Mouse (Mus musculus) liver, embryonic 12.5 days (tissue): ENCODE results near the gene C1qtnf12. TPM values are rescaled to one million over a fixed set of nuclear protein-coding genes. Genes with fewer than 3 reads are reported as not detected.

Source experiments
- ATAC-seq: fragments of 200-750 bp; cut with Nextera tagmentation; 2 replicates; pipeline ENCODE4 v1.8.0; 2017; ENCODE audit warnings: moderate number of reproducible peaks, mild to moderate bottlenecking, moderate library complexity
- H3K27ac ChIP-seq: fragments of 300-500 bp; sonication (generic); 2 replicates; pipeline ENCODE4 v1.5.1; 2016; ENCODE audit warnings: mild to moderate bottlenecking
- H3K27me3 ChIP-seq: fragments of 300-500 bp; sonication (generic); replicated peaks from 2 replicates; pipeline ENCODE4 v1.6.1; 2016; ENCODE audit warnings: mild to moderate bottlenecking, moderate library complexity
- H3K36me3 ChIP-seq: fragments of 300-500 bp; sonication (generic); 2 replicates; pipeline ENCODE4 v1.6.1; 2016; ENCODE audit warnings: mild to moderate bottlenecking, moderate library complexity
- H3K4me1 ChIP-seq: fragments of 300-500 bp; sonication (generic); 2 replicates; pipeline ENCODE4 v1.6.1; 2016
- H3K4me2 ChIP-seq: fragments of 300-500 bp; sonication (generic); 2 replicates; pipeline ENCODE4 v1.6.1; 2016; ENCODE audit warnings: mild to moderate bottlenecking, moderate library complexity
- H3K4me3 ChIP-seq: fragments of 300-500 bp; sonication (generic); 2 replicates; pipeline ENCODE4 v1.5.1; 2016; ENCODE audit warnings: mild to moderate bottlenecking, moderate library complexity
- H3K9ac ChIP-seq: fragments of 300-500 bp; sonication (generic); 2 replicates; pipeline ENCODE4 v1.6.1; 2016; ENCODE audit warnings: mild to moderate bottlenecking, moderate library complexity
- H3K9me3 ChIP-seq: fragments of 300-500 bp; sonication (generic); replicated peaks from 2 replicates; pipeline ENCODE4 v1.6.1; 2016; ENCODE audit warnings: mild to moderate bottlenecking, moderate library complexity
- WGBS: fragments of 180-500 bp; shearing (Covaris S2); methylation state at CpG from one replicate; pipeline ENCODE4 v1.1.7; 2016; ENCODE audit not compliant: insufficient replicate concordance; 5-methylcytosine and 5-hydroxymethylcytosine counted together
- polyA plus RNA-seq: library from polyadenylated mRNA; unstranded; fragments of >200 nt; fragmentation: Nextera tagmentation; extraction: Ambion mirVana; gene quantifications from 2 replicates; pipeline ENCODE4 v1.2.1, GENCODE M21; 2016

Gene C1qtnf12
- 45.0 and 48.8 TPM in 2 replicates for polyA plus RNA-seq

DNA sequence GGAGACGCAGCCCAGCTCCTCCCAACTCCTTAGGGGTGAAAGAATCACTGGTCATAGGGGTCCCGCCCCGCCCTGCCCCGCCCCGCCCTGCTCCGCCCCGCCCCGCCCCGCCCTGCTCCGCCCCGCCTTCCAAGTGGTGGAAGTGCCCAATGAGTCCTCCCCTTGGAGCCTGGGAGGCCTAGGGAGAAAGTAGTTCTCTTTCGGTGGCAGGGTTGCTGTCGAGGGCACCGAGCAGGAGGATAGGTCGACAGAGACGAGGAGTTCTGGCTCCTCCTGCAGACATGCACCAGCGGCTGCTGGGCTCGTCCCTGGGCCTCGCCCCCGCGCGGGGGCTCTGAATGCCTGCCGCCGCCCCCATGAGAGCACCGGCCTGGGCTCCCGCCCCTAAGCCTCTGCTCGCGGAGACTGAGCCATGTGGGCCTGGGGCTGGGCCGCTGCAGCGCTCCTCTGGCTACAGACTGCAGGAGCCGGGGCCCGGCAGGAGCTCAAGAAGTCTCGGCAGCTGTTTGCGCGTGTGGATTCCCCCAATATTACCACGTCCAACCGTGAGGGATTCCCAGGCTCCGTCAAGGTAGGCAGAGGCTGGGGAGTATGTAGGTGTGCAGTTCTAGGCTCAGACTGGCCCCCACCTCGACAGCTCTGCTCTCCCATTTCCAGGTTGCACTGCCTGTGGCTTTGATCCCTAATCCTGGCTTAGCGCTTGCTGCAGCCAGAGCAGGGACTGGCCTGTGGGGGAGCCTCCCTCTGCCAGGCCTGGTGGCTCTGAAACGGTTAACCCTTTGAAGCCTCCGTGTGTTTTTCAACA lies at the start of gene C1qtnf12:
TSS of gene C1qtnf12 (plus strand) at position 152 of the 805 bp plus-strand sequence.
- no peaks in the 10 kb centered on the region for H3K9me3 ChIP-seq
- ATAC-seq, result peak; percentile 88

GRCm38 (mm10) chr4:155932031-155932430 lies 30.1 kb upstream of the C1qtnf12 start:
- Histone ChIP-seq H3K4me2 (no peak overlapping the region), H3K36me3 (no peaks in the 10 kb centered on the region), H3K27ac (no peak overlapping the region), H3K27me3 (peaks cover 30% of the 10 kb centered on the region), H3K4me3 (no peak overlapping the region), H3K4me1 (no peaks in the 10 kb centered on the region; the same call in 1 of the 2 replicates), H3K9me3 (no peaks in the 10 kb centered on the region), H3K9ac (no peak overlapping the region)
- WGBS, result 54% methylated on average over 1 of the region's 1 CpGs
- ATAC-seq, result no peak

More for the DNA sequence above, at the start of gene C1qtnf12:
- H3K4me1 ChIP-seq, result peaks cover 53% of the 10 kb centered on the region
- H3K27me3 ChIP-seq, result no peaks in the 10 kb centered on the region
- H3K36me3 ChIP-seq, result peaks cover 55% of the 10 kb centered on the region
- H3K4me3 ChIP-seq, result peak within 1 kb of the TSS; percentile 62
- peak within 1 kb of the TSS; percentile 96 for H3K4me2 ChIP-seq
- WGBS, result 3% methylated on average over 41 of the region's 42 CpGs
- peak within 1 kb of the TSS; percentile 74 for H3K9ac ChIP-seq
- H3K27ac ChIP-seq, result peak within 1 kb of the TSS; percentile 78

GRCm38 (mm10) chr4:155943049-155943452 lies 19.1 kb upstream of the C1qtnf12 start:
- 2% methylated on average over 17 of the region's 17 CpGs for WGBS
- Histone ChIP-seq H3K4me1 (peaks cover 40% of the 10 kb centered on the region), H3K27ac (peak overlapping the region; percentile 85), H3K4me3 (peak overlapping the region; percentile 99), H3K9me3 (no peaks in the 10 kb centered on the region), H3K36me3 (peaks cover 23% of the 10 kb centered on the region), H3K27me3 (peaks cover 26% of the 10 kb centered on the region), H3K4me2 (peak overlapping the region; percentile 96), H3K9ac (peak overlapping the region; percentile 96)
- ATAC-seq, result peak; percentile 32

GRCm38 (mm10) chr4:155943534-155944249 lies 18.4 kb upstream of the C1qtnf12 start, which contains the start of gene Ube2j2:
TSS of gene Ube2j2 (plus strand) at chr4:155943831.
- Histone ChIP-seq H3K36me3 (peaks cover 29% of the 10 kb centered on the region), H3K27ac (peak within 1 kb of the TSS; percentile 85), H3K4me3 (peak within 1 kb of the TSS; percentile 99), H3K27me3 (peaks cover 26% of the 10 kb centered on the region), H3K4me1 (peaks cover 40% of the 10 kb centered on the region), H3K4me2 (peak within 1 kb of the TSS; percentile 96), H3K9ac (peak within 1 kb of the TSS; percentile 96), H3K9me3 (no peaks in the 10 kb centered on the region)
- under 1% methylated on average over 70 of the region's 85 CpGs for WGBS
- peak; percentile 95 for ATAC-seq

DNA sequence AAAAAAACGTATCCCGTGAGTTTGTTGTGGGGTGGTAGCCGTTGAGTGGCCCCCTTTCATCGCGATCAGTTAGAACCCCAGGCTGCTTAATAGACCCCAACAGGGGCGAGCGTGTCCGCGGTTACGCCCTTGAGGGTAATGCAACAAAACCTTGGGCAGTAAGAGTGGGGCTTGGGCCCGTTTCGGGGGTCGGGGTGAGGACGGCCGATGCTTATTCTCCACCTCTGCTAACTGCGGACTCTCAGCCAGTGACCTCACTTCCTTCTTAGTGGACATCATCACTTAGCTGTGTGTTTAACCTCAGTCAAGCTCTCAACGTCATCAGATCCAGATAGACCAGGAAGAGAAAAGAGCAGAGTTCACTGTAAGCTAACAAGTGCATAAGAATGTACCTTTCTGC lies 17.8 kb upstream of the C1qtnf12 start:
- Histone ChIP-seq H3K4me3 (peak overlapping the region; percentile 99), H3K9me3 (no peaks in the 10 kb centered on the region), H3K4me2 (peak overlapping the region; percentile 96), H3K36me3 (peaks cover 35% of the 10 kb centered on the region), H3K4me1 (peaks cover 40% of the 10 kb centered on the region), H3K27me3 (peaks cover 26% of the 10 kb centered on the region), H3K27ac (peak overlapping the region; percentile 85), H3K9ac (peak overlapping the region; percentile 96)
- under 1% methylated on average over 17 of the region's 17 CpGs for WGBS
- ATAC-seq, result 0 out of 2 replicates have a peak, but pooled peaks have one; percentile 3

DNA sequence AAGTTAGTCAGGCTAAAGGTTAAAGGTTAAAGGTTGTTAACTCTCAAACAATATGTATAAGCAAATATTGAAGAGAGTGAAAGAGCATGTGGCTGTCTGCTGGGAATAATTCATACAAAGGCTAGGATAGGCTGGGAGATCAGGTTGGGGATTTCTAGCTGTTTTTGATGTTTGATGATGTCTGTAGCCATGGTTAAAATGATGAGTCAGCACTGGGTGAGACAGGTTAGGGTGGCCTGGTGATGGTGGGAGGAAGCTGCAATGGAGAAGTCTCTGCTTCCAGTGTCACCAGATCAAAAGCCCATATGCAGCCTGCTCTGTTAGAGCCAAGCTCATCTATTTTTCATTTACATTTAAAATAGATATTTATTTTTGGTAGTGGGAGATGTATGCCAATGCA lies 15.0 kb upstream of the C1qtnf12 start:
- Histone ChIP-seq H3K27me3 (peaks cover 8% of the 10 kb centered on the region; the same call in 1 of the 2 replicates), H3K4me1 (peaks cover 40% of the 10 kb centered on the region), H3K4me2 (no peak overlapping the region), H3K9me3 (no peaks in the 10 kb centered on the region), H3K36me3 (peaks cover 63% of the 10 kb centered on the region), H3K27ac (no peak overlapping the region), H3K9ac (no peak overlapping the region), H3K4me3 (no peak overlapping the region)
- no peak for ATAC-seq

DNA sequence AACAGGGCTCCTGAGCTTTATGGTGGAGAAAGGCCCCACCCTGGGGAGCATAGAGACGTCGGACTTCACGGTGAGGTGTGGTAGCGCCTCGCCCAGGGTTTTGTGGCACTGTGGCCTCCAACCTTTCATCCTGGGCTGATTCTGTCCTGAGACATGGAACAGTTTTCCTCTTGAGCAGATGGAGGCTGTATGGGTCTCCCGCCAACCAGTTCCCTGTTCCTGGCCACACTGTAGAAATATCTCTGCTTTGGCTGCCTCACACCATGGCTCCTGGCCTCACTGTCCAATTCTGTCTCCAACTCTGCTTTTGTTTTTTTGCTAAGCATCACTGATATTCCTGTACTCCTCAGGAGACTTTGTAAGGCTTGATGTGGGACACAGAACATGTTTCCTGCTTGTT lies 6.6 kb upstream of the C1qtnf12 start:
- Histone ChIP-seq H3K36me3 (peaks cover 89% of the 10 kb centered on the region), H3K9me3 (no peaks in the 10 kb centered on the region), H3K9ac (no peak overlapping the region), H3K4me3 (no peak overlapping the region), H3K27ac (no peak overlapping the region), H3K4me1 (peaks cover 7% of the 10 kb centered on the region; the same call in 1 of the 2 replicates), H3K4me2 (no peak overlapping the region), H3K27me3 (no peaks in the 10 kb centered on the region)
- ATAC-seq, result no peak
- WGBS, result 85% methylated on average over 6 of the region's 6 CpGs

- H3K4me1 ChIP-seq, result peaks cover 39% of the 10 kb centered on the region
- 10% methylated on average over 5 of the region's 5 CpGs for WGBS
Observed at GRCm38 (mm10) chr4:155959275-155959674, 2.8 kb upstream of the C1qtnf12 start.

GRCm38 (mm10) chr4:155963106-155963505 lies 988 bp downstream of the C1qtnf12 start:
- Histone ChIP-seq H3K27ac (peak overlapping the region; percentile 78), H3K27me3 (no peaks in the 10 kb centered on the region), H3K9me3 (no peaks in the 10 kb centered on the region), H3K4me1 (peaks cover 60% of the 10 kb centered on the region), H3K36me3 (peaks cover 48% of the 10 kb centered on the region), H3K4me3 (peak overlapping the region; percentile 62), H3K9ac (peak overlapping the region; percentile 74), H3K4me2 (peak overlapping the region; percentile 96)
- no peak for ATAC-seq
- WGBS, result 50% methylated on average over 7 of the region's 7 CpGs

More at GRCm38 (mm10) chr4:155959275-155959674, 2.8 kb upstream of the C1qtnf12 start:
- no peaks in the 10 kb centered on the region for H3K9me3 ChIP-seq
- H3K4me2 ChIP-seq, result no peak overlapping the region
- no peak overlapping the region for H3K4me3 ChIP-seq
- ATAC-seq, result peak; percentile 19; the same call in 1 of the 2 replicates
- H3K9ac ChIP-seq, result no peak overlapping the region
- H3K36me3 ChIP-seq, result peaks cover 59% of the 10 kb centered on the region
- no peak overlapping the region for H3K27ac ChIP-seq
- H3K27me3 ChIP-seq, result no peaks in the 10 kb centered on the region

GRCm38 (mm10) chr4:155964396-155964795 lies 2.3 kb downstream of the C1qtnf12 start:
- no peaks in the 10 kb centered on the region for H3K9me3 ChIP-seq
- 84% methylated on average over 11 of the region's 11 CpGs for WGBS
- peak overlapping the region; percentile 74; the same call in 1 of the 2 replicates for H3K9ac ChIP-seq
- H3K4me2 ChIP-seq, result peak overlapping the region; percentile 96
- H3K4me3 ChIP-seq, result no peak overlapping the region
- H3K27me3 ChIP-seq, result no peaks in the 10 kb centered on the region
- H3K36me3 ChIP-seq, result peaks cover 37% of the 10 kb centered on the region
- H3K4me1 ChIP-seq, result peaks cover 72% of the 10 kb centered on the region
- peak overlapping the region; percentile 78 for H3K27ac ChIP-seq
- no peak for ATAC-seq

GRCm38 (mm10) chr4:155969043-155969653 lies 7.0 kb downstream of the C1qtnf12 start:
- Histone ChIP-seq H3K9me3 (no peaks in the 10 kb centered on the region), H3K27me3 (no peaks in the 10 kb centered on the region), H3K4me2 (peak overlapping the region; percentile 57), H3K4me3 (0 out of 2 replicates have a peak overlapping the region, but pooled peaks have one; percentile 3), H3K36me3 (peaks cover 28% of the 10 kb centered on the region), H3K27ac (peak overlapping the region; percentile 59), H3K9ac (peak overlapping the region; percentile 42; the same call in 1 of the 2 replicates), H3K4me1 (peaks cover 44% of the 10 kb centered on the region)
- ATAC-seq, result peak; percentile 82
- WGBS, result 50% methylated on average over 13 of the region's 13 CpGs
